Mouse (Mus musculus): ENCODE measurements at regions not wholly inside any gene's neighbourhood (a gene's known extent, or its start where the extent isn't known, plus 50 kb on each side); places are given as distances from the start of the nearest gene placed in this dataset.
"Not testable (repeated sequence)": the region's sequence is repeated elsewhere in the genome, so short reads cannot be mapped to it uniquely, and the experiment has no call there.

DNA sequence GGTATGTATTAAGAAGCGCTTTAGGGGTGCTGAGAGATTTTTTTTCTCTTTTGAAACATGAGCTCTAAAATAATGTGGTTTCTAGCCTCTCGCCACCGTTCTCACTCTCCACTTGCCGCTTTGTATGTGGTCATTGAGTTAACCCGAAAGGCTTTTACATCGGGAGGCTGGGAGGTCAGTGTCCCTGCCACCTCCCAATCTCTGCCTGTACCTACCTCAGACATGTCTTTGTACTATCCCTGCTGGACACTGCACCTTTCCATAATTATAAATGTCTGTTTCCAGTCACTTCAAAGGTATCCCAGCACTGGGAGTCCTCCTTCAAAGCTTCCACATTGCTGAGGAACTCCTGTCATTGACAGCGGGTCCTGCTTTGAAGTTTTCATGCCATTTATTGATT, 347.6 kb upstream of the Tbc1d2b start:
- H3K4me3 ChIP-seq: no peak overlapping the region
- no peak overlapping the region for H3K27ac ChIP-seq
- no peak for TF ChIP-seq CTCF (conservative IDR thresholded peaks at IDR 0.05)
- DNase-seq (ENCODE audit: low spot score in 2 of 2): no peak

GRCm38 (mm10) chr9:90597894-90598293, 327.3 kb upstream of the Tbc1d2b start:
- no peak overlapping the region for H3K27ac ChIP-seq

DNA sequence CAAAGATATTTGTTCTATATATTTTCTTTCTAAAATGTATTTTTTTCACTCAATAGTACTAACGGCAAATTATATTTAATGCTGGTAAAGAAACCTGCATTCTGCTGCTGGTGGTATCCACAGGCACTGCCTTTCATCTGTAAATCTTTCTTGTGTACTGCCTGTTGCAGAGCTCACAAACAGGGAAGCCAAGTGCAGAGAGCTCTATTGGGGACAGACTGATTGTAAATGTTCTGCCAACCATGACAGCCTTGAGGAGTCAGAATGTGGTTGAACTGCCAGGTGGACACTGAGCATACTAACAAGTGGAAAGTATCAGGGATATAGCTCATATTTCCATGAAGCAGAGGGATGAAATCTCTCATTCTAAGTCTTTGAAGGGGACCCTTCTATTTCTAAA, 286.1 kb upstream of the Tbc1d2b start:
- no peak overlapping the region for H3K27ac ChIP-seq
- TF ChIP-seq CTCF (conservative IDR thresholded peaks at IDR 0.05): no peak
- DNase-seq (ENCODE audit: low spot score in 2 of 2): no peak
- no peak overlapping the region for H3K4me3 ChIP-seq

More at GRCm38 (mm10) chr9:90597894-90598293, 327.3 kb upstream of the Tbc1d2b start:
- no peak for DNase-seq (ENCODE audit: low spot score in 2 of 2)
- TF ChIP-seq CTCF (conservative IDR thresholded peaks at IDR 0.05): no peak
- no peak overlapping the region for H3K4me3 ChIP-seq

GRCm38 (mm10) chr9:90556216-90556615, 285.6 kb upstream of the Tbc1d2b start:
- Histone ChIP-seq H3K27ac (no peak overlapping the region), H3K4me3 (no peak overlapping the region)
- no peak for TF ChIP-seq CTCF (conservative IDR thresholded peaks at IDR 0.05)
- no peak for DNase-seq (ENCODE audit: low spot score in 2 of 2)

DNA sequence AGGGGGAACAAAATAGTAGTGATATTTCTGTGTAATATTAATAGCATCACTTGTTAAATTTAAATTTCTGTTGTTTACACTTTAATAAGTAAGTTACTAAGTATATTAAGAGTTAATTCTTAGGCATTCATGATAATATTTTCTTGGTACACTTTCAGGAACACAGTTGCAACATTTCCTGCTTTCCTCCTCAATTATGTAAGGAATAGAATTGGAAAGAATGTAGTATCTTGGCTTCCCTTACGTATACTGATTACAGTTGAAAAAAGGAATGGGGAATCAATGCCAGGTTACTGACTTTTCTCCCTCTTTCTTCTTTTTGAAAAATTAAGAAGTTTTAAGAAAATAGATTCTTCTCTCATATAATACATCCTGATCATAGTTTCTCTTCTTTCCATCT, 277.3 kb upstream of the Tbc1d2b start:
- no peak overlapping the region for H3K27ac ChIP-seq
- no peak for DNase-seq (ENCODE audit: low spot score in 2 of 2)
- H3K4me3 ChIP-seq: no peak overlapping the region
- TF ChIP-seq CTCF (conservative IDR thresholded peaks at IDR 0.05): no peak

- Histone ChIP-seq H3K4me3 (no peak overlapping the region), H3K27ac (no peak overlapping the region)
- DNase-seq (ENCODE audit: low spot score in 2 of 2): no peak
- TF ChIP-seq CTCF (conservative IDR thresholded peaks at IDR 0.05): no peak
Measured at GRCm38 (mm10) chr9:90546720-90547119, 276.1 kb upstream of the Tbc1d2b start.

DNA sequence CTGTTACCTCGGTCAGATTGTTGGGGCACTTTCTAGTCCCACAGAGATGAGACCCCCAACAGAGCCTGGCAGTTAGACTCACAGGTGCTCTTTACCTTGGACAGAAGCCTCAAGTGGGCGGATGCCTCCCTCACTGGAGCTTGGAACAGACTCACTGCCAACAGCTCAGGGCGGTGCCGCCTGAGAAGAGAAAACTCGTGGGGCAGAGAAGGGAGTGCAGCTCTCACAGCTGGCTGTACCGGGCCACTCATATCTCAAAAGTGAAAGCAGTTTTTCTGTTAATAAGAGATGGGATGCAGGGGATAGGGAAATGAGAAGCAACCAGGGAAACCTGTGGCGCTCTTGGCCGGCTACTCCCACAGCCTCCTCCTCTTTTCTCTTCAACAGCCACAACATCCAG, 267.1 kb upstream of the Tbc1d2b start:
- not testable (repeated sequence) for H3K27ac ChIP-seq; H3K4me3 ChIP-seq; DNase-seq (ENCODE audit: low spot score in 2 of 2)

GRCm38 (mm10) chr9:90533372-90533771, 262.8 kb upstream of the Tbc1d2b start:
- Histone ChIP-seq H3K4me3 (no peak overlapping the region), H3K27ac (no peak overlapping the region)
- DNase-seq (ENCODE audit: low spot score in 2 of 2): no peak
- no peak for TF ChIP-seq CTCF (conservative IDR thresholded peaks at IDR 0.05)

DNA sequence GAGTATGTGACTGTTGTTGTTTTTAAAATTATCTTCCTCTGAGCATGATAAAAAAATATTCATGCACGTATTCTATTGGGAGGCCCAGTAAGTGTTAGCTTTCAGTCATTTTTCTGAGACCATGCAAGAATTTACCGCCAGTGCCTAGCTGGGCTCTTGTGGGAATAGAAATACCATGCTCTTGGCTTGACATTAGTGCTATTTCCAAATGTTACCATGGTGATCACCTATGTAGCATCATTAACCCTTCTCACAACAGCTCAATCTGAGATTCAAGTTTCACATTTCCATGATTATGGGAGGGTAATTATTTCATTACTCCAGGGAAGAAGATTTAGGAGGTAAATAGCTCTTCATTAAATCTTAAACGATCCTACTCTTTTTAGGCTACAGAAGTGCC, 250.6 kb upstream of the Tbc1d2b start:
- no peak overlapping the region for H3K27ac ChIP-seq
- DNase-seq (ENCODE audit: low spot score in 2 of 2): no peak
- no peak overlapping the region for H3K4me3 ChIP-seq
- no peak for TF ChIP-seq CTCF (conservative IDR thresholded peaks at IDR 0.05)

- DNase-seq (ENCODE audit: low spot score in 2 of 2): no peak
- Histone ChIP-seq H3K4me3 (no peak overlapping the region), H3K27ac (no peak overlapping the region)
- TF ChIP-seq CTCF (conservative IDR thresholded peaks at IDR 0.05): no peak
Measured at GRCm38 (mm10) chr9:90494888-90495287, 224.3 kb upstream of the Tbc1d2b start.

DNA sequence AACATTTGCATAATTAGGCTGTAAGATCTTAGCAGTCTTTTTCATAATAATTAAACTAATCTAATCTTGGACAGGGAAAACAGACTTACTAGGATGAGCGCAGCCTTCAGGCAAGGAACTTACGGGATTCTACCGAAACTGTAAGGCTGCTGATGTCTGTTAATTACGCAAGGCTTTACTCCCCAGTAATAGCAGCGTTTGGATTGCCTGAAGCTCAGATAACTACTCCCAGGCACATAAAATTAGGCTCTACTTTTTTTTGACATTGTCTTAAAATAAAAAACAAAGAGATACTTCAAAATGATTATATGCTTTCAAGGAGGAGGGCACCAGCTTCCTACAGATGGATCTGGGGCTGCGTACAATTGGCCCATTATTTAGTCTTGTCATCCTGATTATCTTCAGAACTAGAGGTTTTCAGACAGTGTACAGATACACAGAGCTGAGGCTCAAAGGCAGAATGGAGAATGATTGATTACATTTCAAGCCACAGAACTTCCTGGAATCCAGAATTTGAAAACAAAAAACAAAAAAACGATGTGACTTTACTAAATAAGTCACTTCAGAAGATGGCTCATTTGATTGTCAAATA, 220.1 kb upstream of the Tbc1d2b start:
- DNase-seq (ENCODE audit: low spot score in 2 of 2): no peak
- no peak overlapping the region for H3K27ac ChIP-seq
- H3K4me3 ChIP-seq: no peak overlapping the region
- TF ChIP-seq CTCF (conservative IDR thresholded peaks at IDR 0.05): no peak

- TF ChIP-seq CTCF (conservative IDR thresholded peaks at IDR 0.05): no peak
- DNase-seq (ENCODE audit: low spot score in 2 of 2): no peak
- Histone ChIP-seq H3K4me3 (no peak overlapping the region), H3K27ac (no peak overlapping the region)
Measured at GRCm38 (mm10) chr9:90450579-90450978, 180.0 kb upstream of the Tbc1d2b start.

- no peak overlapping the region for H3K4me3 ChIP-seq
- TF ChIP-seq CTCF (conservative IDR thresholded peaks at IDR 0.05): peak; percentile 88
- DNase-seq (ENCODE audit: low spot score in 2 of 2): peak; percentile 30 to 35
- no peak overlapping the region for H3K27ac ChIP-seq
Measured at GRCm38 (mm10) chr9:90446957-90447356, 176.4 kb upstream of the Tbc1d2b start.

GRCm38 (mm10) chr9:90434902-90435301, 164.3 kb upstream of the Tbc1d2b start:
- Histone ChIP-seq H3K4me3 (no peak overlapping the region), H3K27ac (no peak overlapping the region)
- DNase-seq (ENCODE audit: low spot score in 2 of 2): no peak
- no peak for TF ChIP-seq CTCF (conservative IDR thresholded peaks at IDR 0.05)

GRCm38 (mm10) chr9:90430898-90431297, 160.3 kb upstream of the Tbc1d2b start:
- Histone ChIP-seq H3K27ac (no peak overlapping the region), H3K4me3 (no peak overlapping the region)
- no peak for TF ChIP-seq CTCF (conservative IDR thresholded peaks at IDR 0.05)
- no peak for DNase-seq (ENCODE audit: low spot score in 2 of 2)

Measured in layer of hippocampus, adult 2 months (tissue).